Mouse (Mus musculus) stomach, postnatal 0 days (tissue): ENCODE results near the gene Krt14. TPM values are rescaled to one million over a fixed set of nuclear protein-coding genes. Genes with fewer than 3 reads are reported as not detected.

Experiments
- ATAC-seq: fragments of 200-750 bp; cut with Nextera tagmentation; 2 replicates; pipeline ENCODE4 v1.8.0; 2017; ENCODE audit not compliant: low FRiP score, low TSS enrichment
- DNase-seq: peaks from one replicate; pipeline ENCODE4 v3.0.0-alpha.2; 2016; ENCODE audit warnings: low spot score
- H3K27ac ChIP-seq: fragments of 300-500 bp; sonication (generic); replicated peaks from 2 replicates; pipeline ENCODE4 v1.5.1; 2014; ENCODE audit warnings: mild to moderate bottlenecking, control low read depth
- H3K27me3 ChIP-seq: fragments of 300-500 bp; sonication (generic); 2 replicates; pipeline ENCODE4 v1.6.1; 2014; ENCODE audit warnings: low read length; ENCODE audit not compliant: control insufficient read depth, insufficient read depth
- H3K36me3 ChIP-seq: fragments of 300-500 bp; sonication (generic); 2 replicates; pipeline ENCODE4 v1.6.1; 2014; ENCODE audit warnings: low read length, mixed read lengths; ENCODE audit not compliant: control insufficient read depth, insufficient read depth
- H3K4me1 ChIP-seq: fragments of 300-500 bp; sonication (generic); replicated peaks from 2 replicates; pipeline ENCODE4 v1.6.1; 2014; ENCODE audit warnings: antibody characterized with exemption; ENCODE audit not compliant: control insufficient read depth, insufficient read depth
- H3K4me2 ChIP-seq: fragments of 300-500 bp; sonication (generic); replicated peaks from 2 replicates; pipeline ENCODE4 v1.6.1; 2014; ENCODE audit warnings: low read depth, mild to moderate bottlenecking, control low read depth, moderate library complexity
- H3K4me3 ChIP-seq: fragments of 300-500 bp; sonication (generic); 2 replicates; pipeline ENCODE4 v1.5.1; 2014; ENCODE audit warnings: low read depth, low read length, control low read depth
- H3K9ac ChIP-seq: fragments of 300-500 bp; sonication (generic); 2 replicates; pipeline ENCODE4 v1.6.1; 2014; ENCODE audit warnings: mild to moderate bottlenecking, low read length, control low read depth, mixed read lengths
- H3K9me3 ChIP-seq: fragments of 300-500 bp; sonication (generic); 2 replicates; pipeline ENCODE4 v1.6.1; 2016; ENCODE audit warnings: low read length; ENCODE audit not compliant: control insufficient read depth
- CTCF ChIP-seq: IDR thresholded peaks from 2 replicates; pipeline ENCODE4 v1.5.1; 2016; ENCODE audit warnings: antibody characterized with exemption, low read depth, mild to moderate bottlenecking, moderate library complexity
- EP300 ChIP-seq: optimal IDR thresholded peaks from 2 replicates; pipeline ENCODE3; 2016; ENCODE audit warnings: antibody characterized with exemption
- WGBS: fragments of 180-500 bp; shearing (Covaris S2); extraction: QIAGEN DNeasy Blood & Tissue Kit; methylation state at CpG from one replicate; pipeline ENCODE4 v1.1.7; 2014; 5-methylcytosine and 5-hydroxymethylcytosine counted together
- polyA plus RNA-seq: library from polyadenylated mRNA; unstranded; fragments of >200 nt; fragmentation: Nextera tagmentation; extraction: Ambion mirVana; gene quantifications from 2 replicates; pipeline ENCODE4 v1.2.1, GENCODE M21; 2015

Krt14 gene
- polyA plus RNA-seq, 1 experiment from 2014 or later = 279 TPM

GRCm38 (mm10) chr11:100178307-100178706 is 29.0 kb downstream of the Krt14 start:
- no peaks in the 10 kb centered on the region for H3K27me3 ChIP-seq
- no peak for TF ChIP-seq CTCF
- TF ChIP-seq EP300 = no peak
- H3K4me2 ChIP-seq = no peak overlapping the region
- no peaks in the 10 kb centered on the region for H3K9me3 ChIP-seq
- DNase-seq (no peak), ATAC-seq (no peak)
- 72% methylated on average over 5 of the region's 5 CpGs for WGBS
- H3K9ac ChIP-seq = no peak overlapping the region
- no peak overlapping the region for H3K27ac ChIP-seq
- no peaks in the 10 kb centered on the region for H3K36me3 ChIP-seq
- H3K4me3 ChIP-seq = no peak overlapping the region
- H3K4me1 ChIP-seq = no peaks in the 10 kb centered on the region

GRCm38 (mm10) chr11:100176791-100177190 is 30.6 kb downstream of the Krt14 start:
- H3K27ac ChIP-seq = no peak overlapping the region
- H3K4me1 ChIP-seq = no peaks in the 10 kb centered on the region
- ATAC-seq (no peak), DNase-seq (no peak)
- no peaks in the 10 kb centered on the region for H3K36me3 ChIP-seq
- WGBS = 53% methylated on average over 9 of the region's 9 CpGs
- H3K4me2 ChIP-seq = no peak overlapping the region
- H3K9ac ChIP-seq = no peak overlapping the region
- H3K27me3 ChIP-seq = no peaks in the 10 kb centered on the region
- TF ChIP-seq EP300 (no peak), CTCF (no peak)
- no peak overlapping the region for H3K4me3 ChIP-seq
- H3K9me3 ChIP-seq = no peaks in the 10 kb centered on the region

- H3K9me3 ChIP-seq = no peaks in the 10 kb centered on the region
- no peak overlapping the region for H3K4me3 ChIP-seq
- H3K27ac ChIP-seq = peak overlapping the region; percentile 88
- peak overlapping the region; percentile 40 for H3K4me2 ChIP-seq
- TF ChIP-seq CTCF (peak; percentile 83), EP300 (no peak)
- DNase-seq (peak; percentile 92), ATAC-seq (peak; percentile 51)
- no peaks in the 10 kb centered on the region for H3K36me3 ChIP-seq
- 25% methylated on average over 14 of the region's 14 CpGs for WGBS
- H3K4me1 ChIP-seq = no peaks in the 10 kb centered on the region
- no peaks in the 10 kb centered on the region for H3K27me3 ChIP-seq
- H3K9ac ChIP-seq = no peak overlapping the region
Observed at GRCm38 (mm10) chr11:100168765-100169762, 38.3 kb downstream of the Krt14 start.

GRCm38 (mm10) chr11:100168071-100168470 is 39.3 kb downstream of the Krt14 start:
- H3K36me3 ChIP-seq = no peaks in the 10 kb centered on the region
- ATAC-seq (peak; percentile 87), DNase-seq (peak; percentile 95)
- peak; percentile 70 for TF ChIP-seq EP300
- TF ChIP-seq CTCF = peak; percentile 35; the same call in 1 of the 2 replicates
- no peak overlapping the region for H3K9ac ChIP-seq
- H3K9me3 ChIP-seq = no peaks in the 10 kb centered on the region
- H3K4me1 ChIP-seq = no peaks in the 10 kb centered on the region
- H3K27ac ChIP-seq = peak overlapping the region; percentile 88
- peak overlapping the region; percentile 23 for H3K4me2 ChIP-seq
- no peak overlapping the region for H3K4me3 ChIP-seq
- WGBS = 46% methylated on average over 8 of the region's 8 CpGs
- no peaks in the 10 kb centered on the region for H3K27me3 ChIP-seq

GRCm38 (mm10) chr11:100164392-100164791 is 43.0 kb downstream of the Krt14 start:
- H3K9me3 ChIP-seq = no peaks in the 10 kb centered on the region
- H3K36me3 ChIP-seq = no peaks in the 10 kb centered on the region
- ATAC-seq (no peak), DNase-seq (no peak)
- 29% methylated on average over 7 of the region's 7 CpGs for WGBS
- H3K9ac ChIP-seq = no peak overlapping the region
- H3K4me3 ChIP-seq = no peak overlapping the region
- H3K27me3 ChIP-seq = no peaks in the 10 kb centered on the region
- TF ChIP-seq EP300 (no peak), CTCF (no peak)
- no peak overlapping the region for H3K4me2 ChIP-seq
- no peaks in the 10 kb centered on the region for H3K4me1 ChIP-seq
- H3K27ac ChIP-seq = peak overlapping the region; percentile 56; the same call in 1 of the 2 replicates
